Mouse (Mus musculus) testis, postnatal 10 days (tissue): ENCODE data around the gene Fndc3c1.
A peak's percentile ranks its signal among the peaks of the same experiment; 100 is the strongest.
"Not testable (repeated sequence)": the region's sequence is repeated elsewhere in the genome, so short reads cannot be mapped to it uniquely, and the experiment has no call there.

ENCODE experiments used
- DNase-seq: peaks from one replicate; pipeline ENCODE4 v3.0.0; 2021; ENCODE audit warnings: low spot score

Fndc3c1 gene

DNA sequence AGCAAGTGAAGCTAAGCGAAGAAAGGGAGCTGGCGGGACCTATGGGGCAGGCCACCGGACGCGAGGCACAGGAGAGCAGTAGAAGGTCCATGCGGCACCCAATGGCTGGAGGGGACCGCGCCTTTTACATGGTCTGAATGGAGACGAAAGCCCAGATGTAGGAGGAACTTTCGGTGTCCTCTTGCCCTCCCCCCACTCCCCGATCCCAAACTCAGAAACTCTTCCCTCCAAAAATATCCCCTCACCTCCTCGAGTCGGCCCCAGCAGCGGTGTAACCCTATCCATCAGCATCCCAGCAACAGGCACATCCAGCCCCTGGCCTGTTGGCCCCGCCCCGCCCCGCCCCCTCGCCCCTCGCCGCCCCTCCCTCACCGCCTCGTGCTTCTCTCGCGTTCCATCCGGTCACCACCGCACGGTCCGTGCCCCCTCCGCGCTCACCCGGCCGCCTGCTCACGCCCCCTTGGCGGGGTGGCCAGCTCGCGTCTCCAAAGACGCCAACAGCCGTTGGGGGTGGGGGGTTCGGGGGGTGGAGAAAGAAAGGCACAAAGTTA, at the start of gene Fndc3c1:
Fndc3c1 (minus strand) TSS at position 301 of the 551 bp plus-strand sequence.
- peak; percentile 37 for DNase-seq

DNA sequence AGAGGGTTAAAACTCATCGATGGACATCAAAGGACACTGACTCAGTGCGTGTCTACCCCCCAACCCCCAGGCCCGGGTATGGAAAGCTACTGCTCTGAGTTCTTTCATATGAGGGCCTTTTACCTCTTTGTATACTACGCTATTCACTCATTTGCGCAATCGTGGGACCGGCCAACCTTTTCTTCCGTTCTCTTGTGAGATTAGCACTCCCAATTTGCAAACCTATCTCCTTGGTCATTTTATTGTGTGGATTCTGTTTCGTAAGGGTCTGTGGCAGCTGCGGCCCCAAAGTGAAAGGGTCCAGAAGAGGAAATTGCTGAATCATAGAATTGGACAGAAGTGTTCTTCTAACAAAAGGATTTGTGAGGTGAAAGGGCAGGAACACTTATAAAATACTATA, 1.2 kb upstream of the Fndc3c1 start:
- no peak for DNase-seq

DNA sequence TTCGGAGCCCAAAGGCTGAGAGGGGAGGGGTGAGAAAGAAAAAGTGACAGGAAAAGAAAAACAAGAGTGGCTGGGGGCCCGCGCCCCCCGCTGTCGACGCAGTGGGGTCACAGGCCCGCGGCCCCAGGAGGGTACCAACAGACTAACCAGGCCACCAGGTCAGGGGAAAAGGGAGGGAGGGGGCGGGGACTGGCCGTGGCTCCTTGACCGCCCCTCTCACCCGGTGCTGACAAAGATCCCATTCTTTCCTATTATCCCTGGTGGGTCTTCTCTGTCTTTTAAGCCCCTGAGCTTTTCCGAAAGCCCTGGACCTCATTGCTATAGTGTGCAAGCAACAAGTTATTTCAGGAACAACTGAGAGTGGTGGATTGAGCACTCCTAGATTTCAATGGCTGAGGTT, 470 bp upstream of the Fndc3c1 start:
- no peak for DNase-seq

DNA sequence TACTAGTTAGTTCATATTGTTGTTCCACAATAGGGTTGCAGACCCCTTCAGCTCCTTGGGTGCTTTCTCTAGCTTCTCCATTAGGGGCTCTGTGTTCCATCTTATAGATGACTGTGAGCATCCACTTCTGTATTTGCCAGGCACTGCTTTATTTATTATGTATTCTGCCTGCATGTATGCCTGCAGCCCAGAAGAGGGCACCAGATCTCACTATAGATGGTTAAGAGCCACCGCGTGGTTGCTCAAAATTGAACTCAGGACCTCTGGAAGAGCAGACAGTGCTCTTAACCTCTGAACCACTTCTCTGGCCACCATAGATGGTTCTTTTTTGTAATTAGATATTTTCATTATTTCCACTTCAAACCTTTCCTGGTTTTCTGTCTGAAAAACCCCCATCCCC, 5.3 kb downstream of the Fndc3c1 start:
- DNase-seq: not testable (repeated sequence)

DNA sequence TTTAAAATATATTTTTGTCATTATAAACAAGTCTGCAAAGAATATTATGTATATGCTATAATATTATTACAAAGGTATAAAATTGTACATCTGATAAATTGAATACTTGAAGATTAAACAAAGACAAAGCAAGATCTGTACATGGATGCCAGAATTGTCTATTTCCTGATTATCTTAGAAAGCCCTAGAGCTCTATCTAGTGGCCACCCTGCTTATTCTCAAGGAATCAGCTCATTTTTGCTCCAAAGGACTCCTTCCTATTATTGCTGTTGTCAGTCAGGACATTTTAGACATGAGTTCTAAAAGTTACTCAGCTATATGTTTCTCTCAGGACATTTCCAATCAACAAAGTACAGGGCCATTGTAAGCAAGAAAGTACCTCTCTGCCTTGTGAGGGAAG, 99.9 kb downstream of the Fndc3c1 start:
- no peak for DNase-seq

DNA sequence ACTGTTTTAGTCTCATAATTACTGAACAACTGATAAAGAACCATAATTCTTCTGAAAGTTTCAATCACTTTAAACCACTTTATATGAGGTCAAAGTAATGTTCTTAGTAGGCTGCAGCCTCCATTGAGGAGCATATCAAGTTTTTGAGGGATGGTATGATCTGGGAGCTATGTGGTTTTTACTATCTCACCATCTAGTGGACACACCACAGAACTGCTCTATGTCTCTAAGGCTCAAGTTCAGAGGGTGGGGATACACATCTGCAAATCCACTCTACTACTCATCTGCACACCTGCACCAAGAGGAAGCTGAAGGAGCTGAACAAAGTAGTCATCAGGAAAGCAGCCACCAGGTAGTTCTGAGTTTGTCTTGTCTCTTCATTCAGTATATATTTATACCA, 104.6 kb downstream of the Fndc3c1 start:
- no peak for DNase-seq
